Mouse (Mus musculus): ENCODE measurements around the gene Cybc1.

Gene Cybc1

GRCm38 (mm10) chr11:121216831-121217230 is 12.3 kb downstream of the Cybc1 start:
- no peak for DNase-seq (ENCODE audit: low read depth, low spot score)

GRCm38 (mm10) chr11:121204161-121205006 is 24.7 kb downstream of the Cybc1 start, which contains the start of the genes Hexdc and Ogfod3:
Gene Hexdc (plus strand): TSS chr11:121204433.
Gene Ogfod3 (minus strand): TSS chr11:121204711.
- DNase-seq (ENCODE audit: low read depth, low spot score) = peak; percentile 98

- no peak for DNase-seq (ENCODE audit: low read depth, low spot score)
Observed at GRCm38 (mm10) chr11:121203859-121204160, 25.3 kb downstream of the Cybc1 start.

GRCm38 (mm10) chr11:121201436-121202198 is 27.5 kb downstream of the Cybc1 start:
- peak; percentile 34 for DNase-seq (ENCODE audit: low read depth, low spot score)

DNA sequence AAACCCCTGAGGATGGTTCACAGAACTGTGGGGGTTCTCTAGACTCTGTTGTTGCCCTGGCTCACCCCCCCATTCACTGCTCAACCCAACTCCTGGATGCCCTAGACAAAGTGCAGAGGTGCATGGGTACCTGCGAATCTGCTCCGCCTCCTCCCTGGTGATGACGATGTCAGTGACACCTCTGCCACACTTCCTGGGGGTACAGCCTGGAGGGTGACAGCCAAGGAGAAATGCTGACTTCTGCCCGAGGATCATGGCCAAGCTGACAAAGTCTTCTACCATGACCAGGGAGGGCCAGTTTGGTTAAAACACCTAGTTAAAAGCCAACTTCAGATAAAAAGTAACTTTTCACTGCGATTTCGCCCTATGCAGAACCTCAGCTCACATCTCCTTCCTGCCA is 28.3 kb downstream of the Cybc1 start:
- no peak for DNase-seq (ENCODE audit: low read depth, low spot score)

DNA sequence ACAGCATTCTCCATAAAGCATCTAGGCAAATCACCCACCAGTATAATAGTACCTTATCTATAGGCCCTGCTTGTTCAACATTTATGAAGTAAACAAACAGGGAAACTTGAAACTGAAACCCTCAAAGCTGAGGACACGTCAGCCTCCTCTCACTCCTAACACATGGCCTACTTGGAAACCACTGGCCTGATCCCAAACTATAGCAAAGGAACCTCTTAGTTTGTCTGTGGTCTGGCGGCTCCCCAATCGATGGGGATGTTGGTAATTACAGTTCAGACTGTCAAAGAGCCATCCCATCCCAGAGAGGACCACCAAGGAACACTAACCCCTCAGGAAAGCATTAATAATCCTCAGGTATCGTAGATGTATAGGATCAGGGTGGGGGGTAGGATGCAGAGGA is 29.3 kb downstream of the Cybc1 start:
- DNase-seq (ENCODE audit: low read depth, low spot score) = no peak

DNA sequence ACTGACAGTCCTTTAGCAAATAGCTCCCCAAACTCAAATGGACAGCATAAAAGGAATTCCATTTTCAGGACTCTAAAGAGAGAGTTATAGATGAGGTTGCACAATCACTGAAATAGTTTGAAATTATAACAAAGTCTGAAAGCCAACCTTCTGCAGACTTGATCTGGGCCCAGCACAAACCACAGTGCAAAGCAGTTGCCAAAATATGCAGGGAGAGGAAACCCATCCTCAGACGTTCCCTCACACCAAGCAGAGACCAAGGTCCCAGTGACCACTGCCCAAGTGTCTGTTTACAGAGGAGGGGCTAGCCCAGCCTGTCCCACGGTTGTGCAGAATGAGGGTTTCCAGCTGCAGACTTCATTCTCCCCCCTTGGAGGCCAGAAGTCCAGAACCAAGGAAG is 30.5 kb downstream of the Cybc1 start:
- no peak for DNase-seq (ENCODE audit: low read depth, low spot score)

DNA sequence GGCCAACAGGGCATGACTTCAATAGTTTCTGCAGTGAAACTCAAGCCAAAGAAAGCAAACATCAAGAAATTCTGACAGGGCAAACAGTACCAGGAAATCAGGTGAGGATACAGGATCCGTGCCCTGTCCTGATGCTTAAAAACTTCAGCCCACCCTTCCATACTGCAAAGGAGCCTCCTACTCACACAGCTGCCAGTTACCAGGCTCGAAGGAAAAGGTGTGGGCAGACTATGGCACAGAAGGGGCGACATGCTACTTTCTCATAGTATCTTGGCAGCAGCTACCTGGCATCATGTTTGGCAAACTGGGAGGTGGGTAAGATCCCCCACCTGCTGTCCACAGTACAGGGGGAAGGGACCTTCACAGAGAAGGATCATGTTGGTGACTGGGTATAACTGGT is 35.7 kb downstream of the Cybc1 start:
- DNase-seq (ENCODE audit: low read depth, low spot score) = no peak

- DNase-seq (ENCODE audit: low read depth, low spot score) = no peak
Observed at GRCm38 (mm10) chr11:121192742-121193141, 36.4 kb downstream of the Cybc1 start.

DNA sequence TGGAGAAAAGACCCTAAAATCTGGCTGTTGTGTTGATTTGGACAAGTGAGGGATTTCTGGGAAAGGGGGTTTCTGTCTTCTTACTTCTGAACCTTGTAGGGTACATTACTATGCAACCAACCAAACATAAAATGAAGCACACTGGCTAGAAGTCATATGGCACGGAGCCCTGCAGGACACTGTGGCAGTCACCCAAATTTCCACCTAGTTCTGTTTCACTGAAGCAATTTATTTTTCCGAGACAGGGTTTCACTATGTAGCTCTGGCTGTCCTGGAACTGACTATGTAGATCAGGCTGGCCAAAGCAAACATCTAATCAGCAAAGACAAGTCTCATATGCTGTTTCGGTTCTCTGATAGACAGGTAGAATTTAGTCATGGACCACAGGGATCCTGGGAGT is 39.4 kb downstream of the Cybc1 start:
- no peak for DNase-seq (ENCODE audit: low read depth, low spot score)

GRCm38 (mm10) chr11:121176285-121177270 is 52.5 kb downstream of the Cybc1 start:
- peak; percentile 66 for DNase-seq (ENCODE audit: low read depth, low spot score)

DNA sequence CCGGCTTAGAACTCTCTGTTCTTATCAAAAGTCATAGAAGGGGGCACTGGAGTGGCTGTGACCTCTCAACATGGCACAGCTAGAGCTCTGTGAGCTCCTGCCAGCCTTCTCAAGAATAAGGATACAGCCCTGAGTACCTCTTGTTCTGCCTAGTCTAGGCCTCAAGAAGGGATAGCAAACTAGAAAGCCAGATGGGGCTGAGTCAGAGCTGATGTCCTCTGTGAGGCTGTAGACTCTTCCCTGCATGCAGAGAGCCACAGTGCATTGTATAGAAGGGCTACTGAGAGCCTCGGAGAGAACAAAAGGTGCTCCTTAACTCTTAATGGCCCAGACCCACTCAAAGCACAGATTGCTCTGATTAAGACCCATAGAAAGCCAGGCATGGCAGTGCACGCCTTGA is 54.9 kb downstream of the Cybc1 start:
- DNase-seq (ENCODE audit: low read depth, low spot score) = no peak

DNA sequence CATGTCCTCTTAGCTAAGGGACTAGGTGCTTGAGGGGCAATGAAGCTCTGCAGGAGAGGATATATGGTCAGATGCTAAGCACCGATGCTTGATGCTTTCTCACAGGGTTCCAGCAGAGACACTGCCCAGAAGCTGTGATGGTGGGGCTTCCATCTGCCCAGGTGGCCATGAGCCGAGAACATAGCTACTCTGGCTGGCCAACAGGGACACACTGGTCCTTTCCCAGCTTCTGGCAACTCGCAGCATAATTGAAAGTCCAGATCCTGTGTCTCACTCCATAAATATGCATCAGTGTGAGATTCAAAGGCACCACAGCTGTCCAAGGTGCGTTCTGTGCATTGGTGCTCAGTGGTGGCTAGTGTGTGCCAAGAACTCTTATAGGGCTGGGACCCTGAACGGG is 55.9 kb downstream of the Cybc1 start:
- DNase-seq (ENCODE audit: low read depth, low spot score) = no peak

All from mesoderm, embryonic 11.5 days (tissue).